Mouse (Mus musculus): ENCODE results near the gene Fgd2.

DNA sequence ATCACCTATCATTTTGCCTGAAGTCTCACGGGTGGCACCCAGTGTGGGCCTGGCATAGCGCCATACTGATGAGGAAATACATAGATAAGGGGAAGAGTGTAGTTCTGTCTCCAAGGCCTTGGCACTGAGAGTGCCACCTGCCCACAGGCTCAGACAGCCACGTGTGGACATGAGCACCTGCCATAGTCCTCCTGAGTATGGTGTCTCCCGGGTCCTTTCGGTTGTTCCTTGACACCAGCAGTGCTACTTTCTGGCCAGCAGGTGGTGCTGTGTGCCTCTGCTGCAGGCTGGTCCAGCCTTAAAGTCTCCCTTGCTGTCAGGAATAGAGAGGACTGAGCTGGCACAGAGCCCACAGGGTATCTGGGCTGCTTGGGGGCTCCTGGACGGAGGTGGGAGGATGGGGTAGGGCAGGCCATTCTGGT, 36.1 kb downstream of the Fgd2 start:
- TF ChIP-seq CTCF (IDR thresholded peaks at IDR 0.05; ENCODE audit: borderline replicate concordance, extremely low read depth, insufficient read depth, insufficient read length) (peak; percentile 97), POLR2A (IDR thresholded peaks at IDR 0.05; ENCODE audit: borderline replicate concordance, extremely low read depth, insufficient read depth, insufficient read length, poor library complexity, severe bottlenecking) (no peak)
